Mouse (Mus musculus): Measurements from ENCODE around the gene Mrpl14. TPM values are rescaled to one million over a fixed set of nuclear protein-coding genes. Genes with fewer than 3 reads are reported as not detected.

The Mrpl14 gene
- polyA plus RNA-seq, 1 experiment = 168 TPM

GRCm38 (mm10) chr17:45707376-45707775, 21.3 kb downstream of the Mrpl14 start:
- Histone ChIP-seq H3K4me3 (ENCODE audit: insufficient read depth, low read depth, low read length) (no peak overlapping the region), H3K27me3 (replicated peaks; ENCODE audit: control insufficient read depth, insufficient read depth, low read length) (no peaks in the 10 kb centered on the region), H3K36me3 (ENCODE audit: control insufficient read depth, insufficient read depth, low read length) (no peaks in the 10 kb centered on the region), H3K27ac (ENCODE audit: insufficient read depth, low read depth, low read length) (no peak overlapping the region), H3K4me1 (ENCODE audit: control insufficient read depth, insufficient read depth, low read length) (no peaks in the 10 kb centered on the region)
- TF ChIP-seq POLR2A (IDR thresholded peaks at IDR 0.05; ENCODE audit: low read depth, low read length) (no peak), CTCF (conservative IDR thresholded peaks at IDR 0.05; ENCODE audit: insufficient read depth, insufficient read length, low read depth, low read length) (no peak)
- 58% methylated on average over 3 of the region's 3 CpGs for WGBS
- no peak for DNase-seq

GRCm38 (mm10) chr17:45708179-45708578, 22.1 kb downstream of the Mrpl14 start:
- Histone ChIP-seq H3K36me3 (ENCODE audit: control insufficient read depth, insufficient read depth, low read length) (no peaks in the 10 kb centered on the region), H3K4me3 (ENCODE audit: insufficient read depth, low read depth, low read length) (no peak overlapping the region), H3K4me1 (ENCODE audit: control insufficient read depth, insufficient read depth, low read length) (no peaks in the 10 kb centered on the region), H3K27ac (ENCODE audit: insufficient read depth, low read depth, low read length) (no peak overlapping the region), H3K27me3 (replicated peaks; ENCODE audit: control insufficient read depth, insufficient read depth, low read length) (no peaks in the 10 kb centered on the region)
- no peak for TF ChIP-seq POLR2A (IDR thresholded peaks at IDR 0.05; ENCODE audit: low read depth, low read length)
- TF ChIP-seq CTCF (conservative IDR thresholded peaks at IDR 0.05; ENCODE audit: insufficient read depth, insufficient read length, low read depth, low read length) = no peak
- 73% methylated on average over 8 of the region's 8 CpGs for WGBS
- no peak for DNase-seq

GRCm38 (mm10) chr17:45709829-45710228, 23.7 kb downstream of the Mrpl14 start:
- H3K36me3 ChIP-seq (ENCODE audit: control insufficient read depth, insufficient read depth, low read length) = no peaks in the 10 kb centered on the region
- no peak overlapping the region for H3K4me3 ChIP-seq (ENCODE audit: insufficient read depth, low read depth, low read length)
- WGBS = 61% methylated on average over 3 of the region's 3 CpGs
- no peak for DNase-seq
- H3K27me3 ChIP-seq (replicated peaks; ENCODE audit: control insufficient read depth, insufficient read depth, low read length) = no peaks in the 10 kb centered on the region
- no peaks in the 10 kb centered on the region for H3K4me1 ChIP-seq (ENCODE audit: control insufficient read depth, insufficient read depth, low read length)
- H3K27ac ChIP-seq (ENCODE audit: insufficient read depth, low read depth, low read length) = no peak overlapping the region
- TF ChIP-seq CTCF (conservative IDR thresholded peaks at IDR 0.05; ENCODE audit: insufficient read depth, insufficient read length, low read depth, low read length) (no peak), POLR2A (IDR thresholded peaks at IDR 0.05; ENCODE audit: low read depth, low read length) (no peak)

GRCm38 (mm10) chr17:45710407-45710806, 24.3 kb downstream of the Mrpl14 start:
- H3K4me3 ChIP-seq (ENCODE audit: insufficient read depth, low read depth, low read length) = no peak overlapping the region
- 74% methylated on average over 8 of the region's 8 CpGs for WGBS
- H3K27ac ChIP-seq (ENCODE audit: insufficient read depth, low read depth, low read length) = no peak overlapping the region
- no peaks in the 10 kb centered on the region for H3K4me1 ChIP-seq (ENCODE audit: control insufficient read depth, insufficient read depth, low read length)
- TF ChIP-seq CTCF (conservative IDR thresholded peaks at IDR 0.05; ENCODE audit: insufficient read depth, insufficient read length, low read depth, low read length) (no peak), POLR2A (IDR thresholded peaks at IDR 0.05; ENCODE audit: low read depth, low read length) (no peak)
- no peak for DNase-seq
- H3K36me3 ChIP-seq (ENCODE audit: control insufficient read depth, insufficient read depth, low read length) = no peaks in the 10 kb centered on the region
- no peaks in the 10 kb centered on the region for H3K27me3 ChIP-seq (replicated peaks; ENCODE audit: control insufficient read depth, insufficient read depth, low read length)

- TF ChIP-seq POLR2A (IDR thresholded peaks at IDR 0.05; ENCODE audit: low read depth, low read length) = no peak
- TF ChIP-seq CTCF (conservative IDR thresholded peaks at IDR 0.05; ENCODE audit: insufficient read depth, insufficient read length, low read depth, low read length) = no peak
- no peak overlapping the region for H3K4me3 ChIP-seq (ENCODE audit: insufficient read depth, low read depth, low read length)
- H3K27me3 ChIP-seq (replicated peaks; ENCODE audit: control insufficient read depth, insufficient read depth, low read length) = no peaks in the 10 kb centered on the region
- no peaks in the 10 kb centered on the region for H3K36me3 ChIP-seq (ENCODE audit: control insufficient read depth, insufficient read depth, low read length)
- H3K27ac ChIP-seq (ENCODE audit: insufficient read depth, low read depth, low read length) = no peak overlapping the region
- DNase-seq = no peak
- 42% methylated on average over 3 of the region's 3 CpGs for WGBS
- H3K4me1 ChIP-seq (ENCODE audit: control insufficient read depth, insufficient read depth, low read length) = no peaks in the 10 kb centered on the region
Measured at GRCm38 (mm10) chr17:45711525-45711924, 25.4 kb downstream of the Mrpl14 start.

- no peak overlapping the region for H3K4me3 ChIP-seq (ENCODE audit: insufficient read depth, low read depth, low read length)
- H3K4me1 ChIP-seq (ENCODE audit: control insufficient read depth, insufficient read depth, low read length) = no peaks in the 10 kb centered on the region
- 4% methylated on average over 10 of the region's 10 CpGs for WGBS
- DNase-seq = peak; percentile 77
- H3K27ac ChIP-seq (ENCODE audit: insufficient read depth, low read depth, low read length) = no peak overlapping the region
- peak; percentile 97 for TF ChIP-seq CTCF (conservative IDR thresholded peaks at IDR 0.05; ENCODE audit: insufficient read depth, insufficient read length, low read depth, low read length)
- no peak for TF ChIP-seq POLR2A (IDR thresholded peaks at IDR 0.05; ENCODE audit: low read depth, low read length)
- H3K36me3 ChIP-seq (ENCODE audit: control insufficient read depth, insufficient read depth, low read length) = no peaks in the 10 kb centered on the region
- no peaks in the 10 kb centered on the region for H3K27me3 ChIP-seq (replicated peaks; ENCODE audit: control insufficient read depth, insufficient read depth, low read length)
Measured at GRCm38 (mm10) chr17:45718323-45718722, 32.2 kb downstream of the Mrpl14 start.

- no peak overlapping the region for H3K27ac ChIP-seq (ENCODE audit: insufficient read depth, low read depth, low read length)
- 3% methylated on average over 25 of the region's 25 CpGs for WGBS
- peak; percentile 97 for TF ChIP-seq CTCF (conservative IDR thresholded peaks at IDR 0.05; ENCODE audit: insufficient read depth, insufficient read length, low read depth, low read length)
- TF ChIP-seq POLR2A (IDR thresholded peaks at IDR 0.05; ENCODE audit: low read depth, low read length) = no peak
- H3K36me3 ChIP-seq (ENCODE audit: control insufficient read depth, insufficient read depth, low read length) = no peaks in the 10 kb centered on the region
- no peaks in the 10 kb centered on the region for H3K4me1 ChIP-seq (ENCODE audit: control insufficient read depth, insufficient read depth, low read length)
- peak; percentile 73 for DNase-seq
- H3K27me3 ChIP-seq (replicated peaks; ENCODE audit: control insufficient read depth, insufficient read depth, low read length) = no peaks in the 10 kb centered on the region
- H3K4me3 ChIP-seq (ENCODE audit: insufficient read depth, low read depth, low read length) = peak overlapping the region; percentile 14
Measured at GRCm38 (mm10) chr17:45723732-45724573, 37.8 kb downstream of the Mrpl14 start.

All from kidney, adult 2 months (tissue).